Comparison of ENCODE assay signal across 11 mouse cellular contexts in genomic region chr11:76429046-76429445, GRCm38 (mm10). TPM values are rescaled to one million over a fixed set of nuclear protein-coding genes. Genes with fewer than 3 reads are reported as not detected.
DNase-seq lines count a peak whose midpoint lies in the region; ATAC-seq and TF ChIP-seq lines count a peak whose summit lies in the region.
"Had no signal": no experiment of that assay in that cellular context is flagged by ENCODE, and none has a peak within 500 bp of the region (broad histone marks: within the 10 kb centered on the region; RNA-seq: fewer than 3 reads in every experiment).

No protein-coding gene starts in this region.

- 80% methylated on average over 4 of the region's 4 CpGs for WGBS in hindbrain, embryonic 16.5 days
- WGBS in thymus, adult 2 months: 48% methylated on average over 4 of the region's 4 CpGs

- peaks cover 11% of the 10 kb centered on the region for H3K36me3 ChIP-seq in hindbrain, embryonic 16.5 days (ENCODE audit: control insufficient read depth, insufficient read depth, low read length)
- H3K36me3 ChIP-seq in thymus, adult 2 months (ENCODE audit: control insufficient read depth, insufficient read depth, low read length): no peaks in the 10 kb centered on the region
- H3K36me3 ChIP-seq: liver, embryonic 15.5 days had no signal

- no peaks in the 10 kb centered on the region for H3K27me3 ChIP-seq in hindbrain, embryonic 16.5 days (replicated peaks; ENCODE audit: control insufficient read depth, insufficient read depth, low read length)
- H3K27me3 ChIP-seq in thymus, adult 2 months (ENCODE audit: control insufficient read depth, insufficient read depth, low read length): no peaks in the 10 kb centered on the region
- H3K27me3 ChIP-seq: liver, embryonic 15.5 days had no signal

- H3K27ac ChIP-seq in left cerebral cortex, adult 2 months: peak overlapping the region; percentile 53; the same call in 1 of the 2 replicates
- H3K27ac ChIP-seq in hindbrain, embryonic 16.5 days (ENCODE audit: low read depth, low read length): peak overlapping the region; percentile 7
- H3K27ac ChIP-seq in thymus, adult 2 months (ENCODE audit: control insufficient read depth, insufficient read depth, low read length): no peak overlapping the region
- H3K27ac ChIP-seq: liver, embryonic 15.5 days had no signal

- no peak overlapping the region for H3K4me3 ChIP-seq in left cerebral cortex, adult 2 months
- no peak overlapping the region for H3K4me3 ChIP-seq in hindbrain, embryonic 16.5 days (ENCODE audit: low read length)
- 0 out of 2 replicates have a peak overlapping the region, but pooled peaks have one; percentile 8 for H3K4me3 ChIP-seq in thymus, adult 2 months (ENCODE audit: control insufficient read depth, insufficient read depth, low read length)
- H3K4me3 ChIP-seq: liver, embryonic 15.5 days had no signal

- TF ChIP-seq POLR2A in thymus, adult 2 months (IDR thresholded peaks at IDR 0.05; ENCODE audit: control insufficient read depth, extremely low read depth, insufficient read depth, low read length, poor library complexity): no peak

- no peak overlapping the region for H3K9ac ChIP-seq in hindbrain, embryonic 16.5 days (ENCODE audit: low read depth, low read length)
- H3K9ac ChIP-seq: liver, embryonic 15.5 days had no signal

- intact Hi-C loops in left cerebral cortex, adult 2 months (cut with DNase I): no loop called here

- no peak overlapping the region for H3K4me2 ChIP-seq in hindbrain, embryonic 16.5 days (ENCODE audit: low read length)
- H3K4me2 ChIP-seq: liver, embryonic 15.5 days had no signal

- H3K9me3 ChIP-seq in hindbrain, embryonic 16.5 days (ENCODE audit: control insufficient read depth, low read length): no peaks in the 10 kb centered on the region
- H3K9me3 ChIP-seq: liver, embryonic 15.5 days had no signal

- DNase-seq in adrenal gland, postnatal 10 days: peak; percentile 33
- no peak for DNase-seq in adrenal gland, postnatal 14 days
- DNase-seq in left cerebral cortex, adult 2 months (ENCODE audit: extremely low spot score in 1 of 2, low spot score in 2 of 2): no peak
- DNase-seq in left cerebral cortex, adult 9 months (ENCODE audit: low spot score in 2 of 2): no peak
- peak; percentile 78 for DNase-seq in thymus, adult 2 months
- no peak for DNase-seq in right cerebral cortex, postnatal 25 days
- DNase-seq: adrenal gland, postnatal 36 days; kidney, adult 18-20 months had no signal

- ATAC-seq in hindbrain, embryonic 16.5 days: no peak
- no peak for ATAC-seq in activated CD4-positive, CD25-positive, alpha-beta regulatory T cell, adult 4 months

- H3K4me1 ChIP-seq in hindbrain, embryonic 16.5 days (ENCODE audit: control insufficient read depth, insufficient read depth, low read depth, low read length): peaks cover 15% of the 10 kb centered on the region
- H3K4me1 ChIP-seq in thymus, adult 2 months (replicated peaks; ENCODE audit: control insufficient read depth, insufficient read depth, low read length): peaks cover 9% of the 10 kb centered on the region
- H3K4me1 ChIP-seq: liver, embryonic 15.5 days had no signal

- TF ChIP-seq CTCF in left cerebral cortex, adult 2 months (IDR thresholded peaks at IDR 0.05): peak; percentile 27
- no peak; the same call in 1 of the 2 replicates for TF ChIP-seq CTCF in thymus, adult 2 months (IDR thresholded peaks at IDR 0.05; ENCODE audit: borderline replicate concordance, control insufficient read depth, extremely low read depth, insufficient read depth, low read length, poor library complexity)

RNA-seq across cellular contexts. Expression of gene Timm22, which starts 22.3 kb away (rescaled TPM):
- total RNA-seq in adrenal gland, postnatal 10 days (2021): 10 to 100 TPM; 45.2 to 47.5 TPM
- 35.6 and 37.6 TPM in 2 replicates for total RNA-seq in adrenal gland, postnatal 14 days (2021)
- total RNA-seq in left cerebral cortex, adult 2 months (2021): 10 to 100 TPM; 30.3 to 38.8 TPM
- 99.8 and 107 TPM in 2 replicates for polyA plus RNA-seq in hindbrain, embryonic 16.5 days (2015; fragmentation: Nextera tagmentation; extraction: Ambion mirVana)
- polyA plus RNA-seq in thymus, adult 2 months (2012; rRNA removed): 18.0 and 20.4 TPM in 2 replicates
- polyA plus RNA-seq in activated CD4-positive, CD25-positive, alpha-beta regulatory T cell, adult 4 months (2017; shearing (Covaris generic)): 10 to 100 TPM; 52.1 to 72.8 TPM

RNA-seq across cellular contexts. Expression of gene Nxn, which starts 30.1 kb away (rescaled TPM):
- total RNA-seq in adrenal gland, postnatal 10 days (2021): 10 to 100 TPM; 22.5 to 25.0 TPM
- total RNA-seq in adrenal gland, postnatal 14 days (2021): 20.0 and 26.2 TPM in 2 replicates
- 10 to 100 TPM; 11.2 TPM for total RNA-seq in left cerebral cortex, adult 2 months (2021)
- polyA plus RNA-seq in hindbrain, embryonic 16.5 days (2015; fragmentation: Nextera tagmentation; extraction: Ambion mirVana): 22.2 and 28.8 TPM in 2 replicates
- polyA plus RNA-seq in thymus, adult 2 months (2012; rRNA removed): 24.7 and 25.3 TPM in 2 replicates
- polyA plus RNA-seq in activated CD4-positive, CD25-positive, alpha-beta regulatory T cell, adult 4 months (2017; shearing (Covaris generic)): 1 to 10 TPM in 1 of 2 experiments, under 1 TPM in 1; 0.71 to 1.8 TPM

Comparison
In these comparisons a context has a peak if more than half of its experiments do, and no peak if none do; other contexts are left out.
1. DNase-seq: peak in adrenal gland, postnatal 10 days (single experiment) and thymus, adult 2 months (single experiment); none in adrenal gland, postnatal 14 days (single experiment), left cerebral cortex, adult 2 months (0 of 2), left cerebral cortex, adult 9 months (0 of 2) and right cerebral cortex, postnatal 25 days (single experiment).